Mouse (Mus musculus): ENCODE results near the gene Rgs6.

- no peak for TF ChIP-seq CTCF (IDR thresholded peaks at IDR 0.05; ENCODE audit: low read depth, low read length)
- no peak for TF ChIP-seq POLR2A (IDR thresholded peaks at IDR 0.05; ENCODE audit: borderline replicate concordance, low read depth, low read length)
Observed at GRCm38 (mm10) chr12:82978275-82978674, 390.2 kb downstream of the Rgs6 start.

Measured in bone marrow macrophage, adult 2 months (primary cell).